Mouse (Mus musculus) inflammation-experienced regulatory T-cells, adult 16 weeks (primary cell): ENCODE data around the gene Serpinb6b. TPM values are rescaled to one million over a fixed set of nuclear protein-coding genes. Genes with fewer than 3 reads are reported as not detected.

Experiments
- polyA plus RNA-seq: library from polyadenylated mRNA; unstranded; fragments of 100-300 nt; shearing (Covaris generic); gene quantifications from one replicate; pipeline ENCODE4 v1.2.1, GENCODE M21; 2017

Serpinb6b gene
- 27.4 TPM for polyA plus RNA-seq

DNA sequence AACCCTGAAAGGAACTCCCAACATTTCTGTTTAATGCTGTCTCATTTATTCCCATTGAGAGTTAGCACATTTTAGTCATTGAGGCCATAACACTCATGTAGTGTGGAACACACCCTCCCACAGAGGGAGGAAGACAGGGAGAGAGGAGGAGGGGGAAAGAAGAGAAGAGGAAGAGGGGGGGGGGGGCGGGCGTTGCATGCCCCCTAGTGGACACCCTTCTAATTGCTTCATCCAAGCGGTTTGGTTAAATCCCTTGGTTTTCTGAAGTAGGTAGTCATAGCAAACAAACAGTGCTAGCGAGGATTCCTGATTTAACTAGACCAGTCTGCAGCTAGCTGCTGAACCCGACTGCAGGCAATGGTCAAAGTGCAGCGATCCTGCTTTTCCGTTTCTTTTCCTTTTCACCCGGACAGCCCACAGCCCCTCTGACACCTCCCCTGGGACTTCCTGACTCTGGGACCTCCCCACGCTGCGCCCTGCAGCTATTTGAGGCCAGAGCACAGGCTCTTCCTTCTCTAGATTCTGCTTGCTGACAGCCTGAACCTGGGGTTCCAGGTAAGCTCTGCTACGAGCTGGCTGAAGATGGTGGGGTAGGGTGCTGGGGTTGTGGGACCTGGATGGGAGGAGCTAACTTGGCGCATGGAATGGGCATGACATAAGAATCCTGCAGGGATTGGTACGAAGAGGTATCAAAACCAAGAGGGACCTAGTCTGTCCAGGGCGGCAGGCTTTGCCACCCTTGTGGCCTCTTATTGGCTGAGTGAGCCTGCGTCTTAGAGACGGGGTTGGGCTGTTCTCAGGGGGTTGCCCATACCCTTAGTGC, at the start of gene Serpinb6b:
Gene Serpinb6b (plus strand): TSS at position 221 of the 823 bp plus-strand sequence.

GRCm38 (mm10) chr13:33002950-33003349, 37.9 kb downstream of the Serpinb6b start, which contains the start of gene Serpinb9:
Gene Serpinb9, plus strand, starts transcription at chr13:33003250.

DNA sequence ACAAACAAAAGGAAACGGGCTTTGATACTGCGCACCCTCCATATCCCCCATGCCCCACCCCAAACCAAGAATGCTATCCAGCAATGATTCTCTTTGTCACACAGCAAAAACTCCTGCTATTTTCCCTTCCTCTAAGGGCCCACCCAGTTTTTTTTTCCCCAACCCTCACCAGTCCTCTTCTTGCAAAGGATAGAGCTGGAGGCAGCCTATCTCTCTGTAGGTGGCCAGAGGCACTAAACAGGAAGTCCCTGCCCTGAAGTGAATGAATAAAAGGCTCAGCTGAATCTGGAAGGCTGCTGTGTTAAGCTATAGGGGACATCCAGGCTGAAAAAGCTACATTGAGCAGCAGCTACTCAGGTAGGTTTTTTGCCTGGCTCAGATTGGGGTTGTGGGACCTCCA, 62.2 kb downstream of the Serpinb6b start, which contains the start of gene Serpinb9b:
Gene Serpinb9b (plus strand): TSS at position 173 of the 400 bp plus-strand sequence.

Other genes starting within 250 kb of the Serpinb6b start
- not detected for gene Mylk4, start 181.3 kb upstream of the Serpinb6b start, polyA plus RNA-seq
- 14.9 TPM for gene Wrnip1, start 163.2 kb upstream of the Serpinb6b start, polyA plus RNA-seq
- gene D930007J09Rik, start 162.4 kb upstream of the Serpinb6b start, polyA plus RNA-seq, result not detected
- gene Serpinb1a, start 114.0 kb upstream of the Serpinb6b start, polyA plus RNA-seq, result 7.5 TPM
- not detected for gene Serpinb1c, start 67.0 kb upstream of the Serpinb6b start, polyA plus RNA-seq
- gene Serpinb9, start 38.0 kb downstream of the Serpinb6b start, polyA plus RNA-seq, result 33.7 TPM
- not detected for gene Serpinb9b, start 62.2 kb downstream of the Serpinb6b start, polyA plus RNA-seq
- not detected for gene Serpinb1b, start 113.4 kb downstream of the Serpinb6b start, polyA plus RNA-seq
- gene Serpinb9c, start 194.5 kb downstream of the Serpinb6b start, polyA plus RNA-seq, result not detected
- not detected for gene Serpinb9d, start 227.8 kb downstream of the Serpinb6b start, polyA plus RNA-seq